Mouse (Mus musculus) limb, embryonic 15.5 days (tissue): ENCODE data around the gene Pik3cd. TPM values are rescaled to one million over a fixed set of nuclear protein-coding genes. Genes with fewer than 3 reads are reported as not detected.

Experiments used
- ATAC-seq: fragments of 200-750 bp; cut with Nextera tagmentation; 2 replicates; pipeline ENCODE4 v1.8.0; 2017; ENCODE audit warnings: low read depth, moderate TSS enrichment; ENCODE audit not compliant: insufficient number of reproducible peaks, low FRiP score, low TSS enrichment
- H3K27ac ChIP-seq: fragments of 300-500 bp; sonication (generic); 2 replicates; pipeline ENCODE4 v1.5.1; 2015; ENCODE audit warnings: moderate library complexity, mild to moderate bottlenecking, inconsistent platforms
- H3K27me3 ChIP-seq: fragments of 300-500 bp; sonication (generic); 2 replicates; pipeline ENCODE4 v1.6.1; 2015; ENCODE audit warnings: inconsistent platforms
- H3K36me3 ChIP-seq: fragments of 300-500 bp; sonication (generic); 2 replicates; pipeline ENCODE4 v1.6.1; 2015; ENCODE audit warnings: inconsistent platforms
- H3K4me1 ChIP-seq: fragments of 300-500 bp; sonication (generic); 2 replicates; pipeline ENCODE4 v1.6.1; 2015; ENCODE audit warnings: inconsistent platforms
- H3K4me2 ChIP-seq: fragments of 300-500 bp; sonication (generic); 2 replicates; pipeline ENCODE4 v1.6.1; 2015; ENCODE audit warnings: mild to moderate bottlenecking, inconsistent platforms
- H3K4me3 ChIP-seq: fragments of 300-500 bp; sonication (generic); 2 replicates; pipeline ENCODE4 v1.5.1; 2015; ENCODE audit warnings: mild to moderate bottlenecking, inconsistent platforms
- H3K9ac ChIP-seq: fragments of 300-500 bp; sonication (generic); 2 replicates; pipeline ENCODE4 v1.6.1; 2015; ENCODE audit warnings: inconsistent platforms
- H3K9me3 ChIP-seq: fragments of 300-500 bp; sonication (generic); 2 replicates; pipeline ENCODE4 v1.6.1; 2016; ENCODE audit warnings: inconsistent platforms
- WGBS: fragments of 180-500 bp; shearing (Covaris S2); methylation state at CpG from one replicate; pipeline ENCODE4 v1.1.7; 2015; 5-methylcytosine and 5-hydroxymethylcytosine counted together
- polyA plus RNA-seq: library from polyadenylated mRNA; unstranded; fragments of >200 nt; fragmentation: Nextera tagmentation; extraction: Ambion mirVana; gene quantifications from 2 replicates; pipeline ENCODE4 v1.2.1, GENCODE M21; 2015

Gene Pik3cd
- polyA plus RNA-seq, 1 experiment from 2014 or later: 4.1 TPM

DNA sequence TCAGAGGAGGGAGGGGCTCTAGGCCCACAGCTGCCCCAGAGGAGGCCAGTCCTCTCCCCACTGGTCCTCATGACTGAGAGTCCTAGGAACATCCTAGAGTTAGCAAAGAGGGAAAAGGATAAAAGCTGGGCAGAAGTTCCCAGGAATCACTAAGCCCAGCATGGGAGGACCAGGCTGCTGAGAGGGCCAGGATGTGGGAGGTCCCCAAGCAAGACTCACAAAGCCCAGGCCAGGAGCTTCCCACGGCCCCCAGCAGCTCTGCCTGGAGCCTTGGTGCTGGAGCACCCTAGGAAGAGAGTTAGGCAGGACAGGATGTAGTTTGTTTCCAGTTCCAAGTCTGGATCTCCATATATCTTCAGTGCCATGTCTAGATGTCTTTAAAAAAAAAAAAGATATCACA is 24.4 kb downstream of the Pik3cd start:
- Histone ChIP-seq H3K27me3 (peaks cover 31% of the 10 kb centered on the region), H3K36me3 (no peaks in the 10 kb centered on the region), H3K4me2 (no peak overlapping the region), H3K9ac (no peak overlapping the region), H3K27ac (no peak overlapping the region), H3K9me3 (no peaks in the 10 kb centered on the region), H3K4me3 (no peak overlapping the region), H3K4me1 (peaks cover 17% of the 10 kb centered on the region)
- no peak for ATAC-seq
- 35% methylated on average over 1 of the region's 1 CpGs for WGBS

DNA sequence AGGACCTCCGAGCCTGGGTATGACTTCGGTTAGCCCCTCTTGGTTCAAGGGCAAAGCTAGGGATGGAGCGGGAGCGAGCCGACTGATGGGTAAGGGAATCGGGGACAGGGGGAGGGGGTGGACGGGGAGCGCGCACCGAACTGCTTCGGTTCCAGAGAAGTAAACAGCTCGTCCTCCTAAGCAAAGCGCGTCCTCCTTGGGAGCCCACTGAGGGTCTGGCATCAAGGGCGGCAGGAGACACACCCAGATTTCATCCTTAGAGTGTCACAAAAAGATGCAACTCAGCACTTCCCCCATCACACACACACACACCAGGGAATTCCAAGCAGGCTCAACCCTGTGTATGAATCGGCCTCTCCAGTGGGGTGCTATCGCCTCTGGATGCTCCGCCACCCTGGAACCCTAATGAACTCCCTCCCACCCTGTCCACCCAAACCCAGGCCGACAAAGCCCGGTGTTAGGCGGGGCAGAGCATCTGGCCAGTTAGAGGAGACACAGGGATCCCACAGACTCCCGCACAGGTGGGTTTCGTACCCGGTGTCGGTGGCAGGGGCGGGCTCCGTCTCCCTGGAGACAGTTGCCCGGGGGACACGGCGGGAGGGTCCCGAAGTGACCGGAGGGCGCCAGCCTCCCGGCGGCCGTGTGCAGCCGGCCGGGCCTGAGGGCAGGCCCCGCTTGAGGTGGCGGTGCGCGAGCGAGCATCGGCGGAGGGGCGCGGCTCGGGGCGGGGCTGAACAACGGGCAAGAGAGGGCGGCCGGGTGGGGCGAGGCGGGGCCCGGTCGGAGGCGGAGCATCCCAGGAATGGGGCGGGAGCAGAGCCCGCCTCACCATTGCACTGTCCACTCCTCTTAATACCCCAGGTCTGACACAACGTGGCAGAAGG is 26.8 kb downstream of the Pik3cd start:
- peak overlapping the region; percentile 98 for H3K4me2 ChIP-seq
- H3K27me3 ChIP-seq: peaks cover 31% of the 10 kb centered on the region
- H3K27ac ChIP-seq: no peak overlapping the region
- H3K9ac ChIP-seq: peak overlapping the region; percentile 41
- peak overlapping the region; percentile 58 for H3K4me3 ChIP-seq
- H3K9me3 ChIP-seq: no peaks in the 10 kb centered on the region
- peaks cover 17% of the 10 kb centered on the region for H3K4me1 ChIP-seq
- 1% methylated on average over 58 of the region's 60 CpGs for WGBS
- ATAC-seq: peak; percentile 86
- no peaks in the 10 kb centered on the region for H3K36me3 ChIP-seq

DNA sequence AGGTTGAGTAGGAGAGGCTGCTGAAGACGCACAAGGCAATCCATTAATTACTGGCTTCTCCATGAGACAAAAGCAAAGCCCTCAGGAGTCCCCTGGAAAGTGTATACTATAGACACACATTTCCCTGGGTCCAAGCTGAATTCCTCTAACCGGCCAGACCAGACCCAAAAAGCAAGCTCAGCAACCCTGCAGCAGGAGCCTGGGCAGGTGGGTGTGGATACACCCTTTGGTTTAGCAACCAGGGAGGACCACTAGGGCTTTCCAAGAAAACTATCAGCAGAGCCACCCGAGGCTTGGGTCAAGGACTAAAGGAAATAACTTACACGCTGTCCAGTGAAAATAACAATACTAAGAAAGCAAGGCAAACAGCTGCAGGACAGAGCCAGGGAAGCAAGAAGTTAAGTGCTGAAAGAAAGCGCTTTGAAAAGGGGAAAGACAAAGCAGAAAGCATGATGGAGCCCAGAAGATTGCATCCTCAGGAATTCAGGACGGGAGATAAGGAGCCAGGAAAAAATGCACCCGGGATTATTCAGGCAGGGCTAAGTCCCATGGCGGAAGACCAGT is 27.5 kb downstream of the Pik3cd start:
- Histone ChIP-seq H3K9ac (no peak overlapping the region), H3K27ac (no peak overlapping the region), H3K4me3 (peak overlapping the region; percentile 58), H3K36me3 (no peaks in the 10 kb centered on the region), H3K9me3 (no peaks in the 10 kb centered on the region), H3K4me1 (peaks cover 17% of the 10 kb centered on the region), H3K4me2 (peak overlapping the region; percentile 98), H3K27me3 (peaks cover 31% of the 10 kb centered on the region)
- WGBS: 19% methylated on average over 8 of the region's 8 CpGs
- ATAC-seq: no peak

DNA sequence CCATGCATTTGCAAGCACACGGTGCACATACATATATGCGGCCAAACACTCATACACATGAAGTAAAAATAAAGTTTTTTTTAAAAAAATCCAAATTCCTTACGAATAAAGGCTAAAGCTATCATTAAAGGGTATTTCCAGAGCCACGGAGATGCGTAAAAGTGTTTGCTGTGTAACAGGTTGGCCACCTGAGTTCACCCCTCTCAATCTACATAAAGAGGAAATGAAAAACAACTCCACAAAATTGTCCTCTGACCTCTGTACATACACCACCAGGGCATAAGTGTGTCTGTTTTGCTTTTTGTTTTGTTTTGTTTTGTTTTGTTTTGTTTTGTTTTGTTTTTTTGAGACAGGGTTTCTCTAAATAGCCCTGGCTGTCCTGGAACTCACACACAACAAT is 29.6 kb downstream of the Pik3cd start:
- H3K4me1 ChIP-seq: peaks cover 17% of the 10 kb centered on the region
- no peak overlapping the region for H3K9ac ChIP-seq
- H3K4me3 ChIP-seq: no peak overlapping the region
- WGBS: 92% methylated on average over 5 of the region's 5 CpGs
- no peak overlapping the region for H3K4me2 ChIP-seq
- H3K9me3 ChIP-seq: no peaks in the 10 kb centered on the region
- no peaks in the 10 kb centered on the region for H3K36me3 ChIP-seq
- peaks cover 31% of the 10 kb centered on the region for H3K27me3 ChIP-seq
- no peak for ATAC-seq
- H3K27ac ChIP-seq: no peak overlapping the region

DNA sequence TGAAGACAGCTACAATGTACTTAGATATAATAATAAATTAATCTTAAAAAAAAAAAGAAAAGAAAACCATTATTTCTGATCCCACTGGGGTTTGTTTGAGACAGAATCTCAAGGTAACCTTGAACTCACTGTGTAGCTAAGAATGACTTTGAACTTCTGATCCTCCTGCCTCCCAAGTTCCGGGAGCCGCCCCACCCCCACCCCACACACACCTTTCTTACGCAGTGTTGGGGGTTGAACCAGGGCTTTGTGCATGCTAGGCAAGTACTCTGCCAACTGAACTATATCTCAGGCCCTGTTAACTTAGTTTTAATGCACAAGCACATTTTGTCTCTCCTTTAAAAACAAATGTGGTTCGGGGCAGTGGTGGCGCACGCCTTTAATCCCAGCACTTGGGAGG is 31.2 kb downstream of the Pik3cd start:
- H3K27me3 ChIP-seq: peaks cover 27% of the 10 kb centered on the region
- H3K4me3 ChIP-seq: no peak overlapping the region
- no peak for ATAC-seq
- H3K4me1 ChIP-seq: peaks cover 13% of the 10 kb centered on the region
- H3K9me3 ChIP-seq: no peaks in the 10 kb centered on the region
- 95% methylated on average over 6 of the region's 6 CpGs for WGBS
- H3K27ac ChIP-seq: no peak overlapping the region
- no peak overlapping the region for H3K9ac ChIP-seq
- H3K36me3 ChIP-seq: no peaks in the 10 kb centered on the region
- no peak overlapping the region for H3K4me2 ChIP-seq

DNA sequence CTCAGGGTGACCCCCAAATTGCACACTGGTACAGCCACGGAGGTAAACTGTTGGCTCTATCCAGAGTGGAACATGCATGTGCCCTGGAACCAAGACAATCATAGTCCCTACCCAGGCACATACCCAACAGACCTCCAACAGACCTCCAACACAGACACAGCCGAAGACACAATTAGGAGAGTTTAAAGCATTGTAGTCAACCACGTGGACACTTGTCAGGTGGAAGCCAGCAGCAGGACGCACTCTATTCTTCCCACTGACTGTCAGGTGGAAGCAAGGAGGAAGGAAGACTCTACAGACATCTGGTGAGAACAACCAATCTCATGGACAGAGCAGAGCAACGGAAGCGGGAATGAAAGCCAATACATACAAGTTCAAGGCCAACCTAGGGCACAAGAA is 36.7 kb downstream of the Pik3cd start:
- H3K4me1 ChIP-seq: no peaks in the 10 kb centered on the region
- no peaks in the 10 kb centered on the region for H3K9me3 ChIP-seq
- H3K4me2 ChIP-seq: no peak overlapping the region
- H3K27me3 ChIP-seq: no peaks in the 10 kb centered on the region
- no peak overlapping the region for H3K9ac ChIP-seq
- ATAC-seq: no peak
- no peak overlapping the region for H3K4me3 ChIP-seq
- H3K36me3 ChIP-seq: no peaks in the 10 kb centered on the region
- H3K27ac ChIP-seq: no peak overlapping the region
- 91% methylated on average over 6 of the region's 6 CpGs for WGBS

DNA sequence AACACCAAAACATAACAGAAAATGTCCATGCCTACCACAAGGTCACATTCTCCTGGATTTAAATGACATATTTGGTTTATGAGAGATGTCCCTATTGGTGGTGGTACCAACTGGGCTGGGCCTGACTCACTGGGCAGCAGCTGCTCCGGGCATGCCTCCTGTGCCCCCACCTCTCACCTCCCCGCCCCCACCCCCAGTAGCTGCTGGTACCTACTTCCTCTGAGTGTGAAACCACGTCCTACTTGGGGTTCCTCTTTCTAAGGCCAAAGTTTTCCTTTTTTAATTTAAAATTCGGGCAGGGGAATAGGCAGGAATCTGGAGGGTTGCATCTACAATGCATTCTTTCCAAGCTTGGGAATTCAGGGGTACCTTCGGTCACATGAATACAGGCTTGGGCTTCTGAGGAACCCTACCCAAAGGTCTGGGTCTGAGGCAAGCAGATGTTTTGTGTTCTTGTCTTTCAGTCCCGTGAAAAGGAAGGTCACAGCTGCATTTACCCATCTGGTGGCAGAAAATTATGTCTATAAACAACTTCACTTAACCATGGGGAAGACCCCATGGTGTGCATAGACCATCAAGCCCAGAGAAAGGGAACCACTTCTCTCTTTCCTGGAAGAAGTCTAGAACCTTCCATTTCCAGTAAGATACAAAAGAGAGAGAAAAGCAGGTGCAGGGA is 37.2 kb downstream of the Pik3cd start:
- no peaks in the 10 kb centered on the region for H3K9me3 ChIP-seq
- H3K4me3 ChIP-seq: no peak overlapping the region
- no peaks in the 10 kb centered on the region for H3K4me1 ChIP-seq
- no peak overlapping the region for H3K9ac ChIP-seq
- H3K27me3 ChIP-seq: no peaks in the 10 kb centered on the region
- WGBS: 73% methylated on average over 6 of the region's 6 CpGs
- no peak overlapping the region for H3K4me2 ChIP-seq
- H3K27ac ChIP-seq: no peak overlapping the region
- no peaks in the 10 kb centered on the region for H3K36me3 ChIP-seq
- ATAC-seq: no peak

DNA sequence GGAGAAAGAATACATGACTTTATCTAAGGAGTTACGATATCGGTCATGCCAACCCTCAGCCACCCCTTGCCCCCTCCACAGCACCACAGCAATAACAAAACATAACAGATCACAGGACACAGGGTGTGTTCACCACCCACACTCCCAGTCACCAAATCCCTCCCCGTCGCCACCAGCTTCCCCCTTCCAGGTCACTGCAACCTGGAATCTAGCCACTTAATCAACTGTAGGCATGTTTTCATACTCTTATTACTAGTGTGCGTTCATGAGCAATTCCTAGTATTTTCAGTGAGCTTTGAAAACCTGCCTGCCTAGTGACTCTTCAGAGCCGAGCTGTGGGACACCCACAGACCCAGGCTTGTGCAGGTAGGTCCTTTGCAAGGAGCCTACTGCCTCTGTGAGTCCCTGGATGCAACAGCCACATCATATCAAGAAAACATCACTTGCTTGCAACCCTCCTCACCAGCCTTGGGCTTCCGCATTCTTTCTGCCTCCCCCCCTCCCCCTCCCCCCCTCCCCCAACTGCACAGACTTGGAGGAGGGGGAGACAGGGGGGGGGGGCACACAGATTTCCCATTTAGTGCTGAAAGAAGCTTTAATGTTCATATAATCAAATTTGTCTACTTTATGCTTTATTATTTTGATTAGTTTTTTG is 38.4 kb downstream of the Pik3cd start:
- no peak overlapping the region for H3K27ac ChIP-seq
- no peak overlapping the region for H3K4me3 ChIP-seq
- 76% methylated on average over 7 of the region's 7 CpGs for WGBS
- ATAC-seq: no peak
- no peaks in the 10 kb centered on the region for H3K27me3 ChIP-seq
- no peaks in the 10 kb centered on the region for H3K4me1 ChIP-seq
- no peak overlapping the region for H3K9ac ChIP-seq
- no peak overlapping the region for H3K4me2 ChIP-seq
- H3K36me3 ChIP-seq: no peaks in the 10 kb centered on the region
- no peaks in the 10 kb centered on the region for H3K9me3 ChIP-seq

DNA sequence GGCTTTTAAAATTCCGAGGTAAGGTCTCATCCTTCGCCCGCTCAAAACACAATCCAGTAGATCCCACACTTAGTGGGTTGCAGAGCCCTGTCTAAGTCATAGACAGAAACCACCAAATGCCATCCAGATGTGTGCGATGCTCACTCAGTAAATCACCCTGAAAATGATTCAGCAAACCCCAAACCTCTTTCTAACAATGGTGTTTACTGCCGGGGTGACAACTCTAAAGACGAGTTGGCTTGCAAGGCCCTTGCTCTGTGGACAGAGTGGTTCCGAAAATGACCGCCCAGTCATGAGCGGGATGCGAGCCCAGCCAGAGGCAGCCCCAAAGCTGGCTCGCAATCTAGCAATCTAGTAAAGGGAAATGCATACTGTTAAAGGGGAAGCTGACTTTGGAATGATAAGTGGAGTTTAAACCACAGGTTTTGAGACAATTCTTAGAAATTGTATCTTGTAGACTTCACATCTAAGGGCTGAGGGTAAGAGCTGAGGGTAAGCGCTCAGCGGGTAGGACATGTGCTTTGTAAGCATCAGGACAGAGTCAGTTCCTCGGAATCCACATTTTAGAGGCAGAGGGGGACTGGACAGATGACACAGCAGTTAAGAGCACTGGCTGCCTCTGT is 40.3 kb downstream of the Pik3cd start:
- H3K4me3 ChIP-seq: no peak overlapping the region
- H3K36me3 ChIP-seq: no peaks in the 10 kb centered on the region
- H3K4me2 ChIP-seq: no peak overlapping the region
- no peak overlapping the region for H3K9ac ChIP-seq
- no peak for ATAC-seq
- 76% methylated on average over 14 of the region's 14 CpGs for WGBS
- no peaks in the 10 kb centered on the region for H3K9me3 ChIP-seq
- no peak overlapping the region for H3K27ac ChIP-seq
- no peaks in the 10 kb centered on the region for H3K4me1 ChIP-seq
- H3K27me3 ChIP-seq: no peaks in the 10 kb centered on the region

DNA sequence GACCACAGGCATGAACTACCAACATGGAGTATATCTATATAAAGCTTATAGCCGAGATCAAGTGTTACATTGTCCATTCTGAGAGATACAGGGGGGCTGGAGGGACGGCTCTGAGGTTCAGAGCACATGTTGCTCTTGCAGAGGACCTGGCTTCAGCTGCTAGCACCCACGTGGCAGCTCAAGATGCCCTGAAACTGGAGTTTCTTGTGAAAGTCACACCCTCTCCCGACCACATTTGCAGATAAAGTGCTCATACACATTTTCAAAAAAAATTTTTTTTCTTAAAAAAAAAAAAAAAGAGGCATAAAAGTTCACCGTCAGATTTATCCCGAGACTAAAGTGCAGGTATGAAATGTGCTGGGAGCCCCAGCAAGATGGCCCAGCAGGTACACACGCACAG is 41.8 kb downstream of the Pik3cd start:
- no peak for ATAC-seq
- Histone ChIP-seq H3K4me1 (no peaks in the 10 kb centered on the region), H3K4me3 (no peak overlapping the region), H3K36me3 (0 out of 2 replicates have a peak, but pooled peaks cover 3% of the 10 kb centered on the region), H3K9me3 (no peaks in the 10 kb centered on the region), H3K4me2 (no peak overlapping the region), H3K27me3 (no peaks in the 10 kb centered on the region), H3K9ac (no peak overlapping the region), H3K27ac (no peak overlapping the region)
- 78% methylated on average over 7 of the region's 7 CpGs for WGBS

DNA sequence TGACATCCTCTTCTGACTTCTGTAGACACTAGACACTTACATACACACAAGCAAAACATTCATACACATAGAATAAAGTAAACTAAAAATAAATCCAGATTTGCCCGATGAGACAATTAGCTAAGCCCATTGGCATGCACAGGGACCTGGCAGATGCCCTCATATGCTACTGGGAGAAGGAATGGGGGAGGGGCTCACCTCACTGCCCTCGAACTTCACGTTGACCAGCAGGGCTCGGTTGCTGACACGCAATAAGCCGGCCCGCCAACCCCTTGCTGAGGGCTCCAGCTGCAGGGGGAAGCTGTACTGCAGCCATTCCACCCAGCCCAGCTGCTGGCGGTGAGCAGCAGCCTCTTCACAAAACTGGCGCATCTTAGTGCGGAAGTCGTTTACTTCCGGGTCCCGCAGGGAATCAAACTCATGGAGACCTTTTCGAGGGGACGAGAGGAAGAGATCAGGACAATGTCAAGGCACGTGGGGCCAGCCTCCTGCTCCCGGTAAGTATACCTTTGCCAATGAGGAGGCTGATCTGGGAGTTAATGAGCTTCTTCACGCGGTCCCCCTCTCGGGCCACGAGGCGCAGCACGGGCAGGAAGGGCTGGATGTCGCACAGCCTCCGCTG is 42.8 kb downstream of the Pik3cd start:
- H3K4me2 ChIP-seq: no peak overlapping the region
- no peak for ATAC-seq

More for the DNA sequence above, 42.8 kb downstream of the Pik3cd start:
- Histone ChIP-seq H3K4me3 (no peak overlapping the region), H3K9ac (no peak overlapping the region), H3K9me3 (no peaks in the 10 kb centered on the region), H3K4me1 (no peaks in the 10 kb centered on the region), H3K27me3 (no peaks in the 10 kb centered on the region), H3K36me3 (peaks cover 3% of the 10 kb centered on the region; the same call in 1 of the 2 replicates), H3K27ac (no peak overlapping the region)
- 73% methylated on average over 25 of the region's 25 CpGs for WGBS
